Mouse (Mus musculus): ENCODE results near the gene Samd8.

DNA sequence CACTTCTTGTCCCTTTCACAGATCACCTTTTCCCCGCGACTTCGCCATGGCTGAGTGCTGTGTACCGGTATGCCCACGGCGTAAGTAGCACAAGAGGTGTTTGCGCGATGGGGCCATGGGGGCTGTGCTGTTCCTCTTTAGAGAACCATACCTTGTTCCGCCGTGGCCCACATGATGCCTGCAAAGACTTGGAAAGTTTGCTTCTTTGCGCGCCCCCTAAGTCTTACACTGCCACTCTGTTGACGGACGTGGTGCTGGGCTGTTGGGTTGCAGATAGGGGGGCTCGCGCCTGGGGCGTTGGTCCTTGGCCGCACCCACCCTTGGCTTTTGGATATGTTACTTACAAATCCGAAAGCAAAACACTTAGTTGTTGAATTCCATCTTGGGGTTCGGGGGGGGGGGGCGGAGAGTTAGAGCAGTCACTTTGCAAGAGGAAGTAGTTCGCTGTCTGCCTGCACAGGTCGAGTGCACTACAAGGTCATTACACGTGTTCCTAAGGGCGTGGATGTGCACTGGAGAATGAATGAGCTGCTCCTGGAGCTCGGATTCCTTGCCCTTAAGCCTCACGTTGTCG is 81.6 kb downstream of the Samd8 start:
- TF ChIP-seq POLR2A (IDR thresholded peaks at IDR 0.05; ENCODE audit: low read depth, low read length) (no peak), CTCF (IDR thresholded peaks at IDR 0.05; ENCODE audit: extremely low read depth, insufficient read depth, insufficient read length, insufficient replicate concordance) (no peak)
